Mouse (Mus musculus): Measurements from ENCODE around the gene Sim2.
A peak's percentile ranks its signal among the peaks of the same experiment; 100 is the strongest.

Sim2 gene

GRCm38 (mm10) chr16:94095109-94095822, 10.5 kb downstream of the Sim2 start:
- no peak for DNase-seq (ENCODE audit: low spot score in 2 of 2)

DNA sequence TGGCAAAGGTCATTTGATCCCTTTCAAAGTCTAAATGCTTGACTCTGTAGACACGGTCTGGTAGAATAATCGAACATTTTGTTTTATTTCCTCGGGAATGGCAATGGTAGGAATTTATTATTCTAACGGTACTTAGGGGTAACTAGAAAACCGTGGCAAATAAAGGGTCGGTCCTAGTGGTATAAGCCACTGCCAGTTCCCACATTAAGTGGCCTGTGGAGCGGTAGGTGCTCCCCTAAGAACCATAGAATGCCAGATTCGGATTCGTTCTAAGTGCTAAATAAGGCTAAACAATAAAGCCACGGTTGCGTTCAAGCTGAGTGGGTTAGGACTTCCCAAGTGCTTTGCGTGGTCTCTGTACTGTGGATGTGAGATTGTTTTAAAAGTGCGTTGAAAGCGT, 11.7 kb downstream of the Sim2 start:
- no peak for DNase-seq (ENCODE audit: low spot score in 2 of 2)

DNA sequence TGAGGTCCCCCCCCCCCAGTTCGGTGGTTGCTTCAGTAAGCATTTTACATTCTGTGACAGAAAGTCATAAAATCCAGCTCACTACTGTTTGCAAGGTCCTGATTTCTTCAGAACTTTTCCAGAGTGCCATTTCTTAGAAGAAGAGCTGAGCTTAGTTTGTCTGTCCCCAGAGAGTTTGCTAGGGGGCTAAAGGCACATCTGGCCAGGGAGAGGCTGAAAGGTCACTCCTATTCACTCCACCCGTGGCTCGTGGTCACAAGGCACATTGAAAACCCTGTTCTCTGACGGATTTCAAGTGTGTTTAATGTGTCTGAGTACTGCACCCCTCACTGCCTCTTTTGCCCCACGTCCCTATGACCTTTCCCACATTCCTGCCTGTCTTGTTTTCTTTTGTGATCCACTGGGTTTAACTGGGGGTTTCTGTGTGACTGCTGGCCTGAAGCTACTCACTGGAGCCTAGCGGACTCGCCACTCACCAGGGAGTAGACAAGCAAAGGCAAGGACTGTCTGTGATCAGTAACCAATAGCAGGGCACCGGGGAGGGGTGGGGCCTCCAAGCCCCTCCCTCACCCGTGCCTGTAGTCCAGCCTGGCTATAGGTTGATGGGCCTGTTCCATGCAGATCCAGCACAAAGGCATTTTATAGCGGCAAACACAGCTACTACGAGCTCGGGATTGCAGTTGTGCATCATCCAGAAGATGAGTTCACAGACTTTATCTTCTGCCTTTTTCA, 13.2 kb downstream of the Sim2 start:
- DNase-seq (ENCODE audit: low spot score in 2 of 2): no peak

GRCm38 (mm10) chr16:94113160-94113559, 28.4 kb downstream of the Sim2 start:
- DNase-seq (ENCODE audit: low spot score in 2 of 2): no peak

GRCm38 (mm10) chr16:94114693-94115092, 30.0 kb downstream of the Sim2 start:
- no peak for DNase-seq (ENCODE audit: low spot score in 2 of 2)

- no peak for DNase-seq (ENCODE audit: low spot score in 2 of 2)
Observed at GRCm38 (mm10) chr16:94117333-94117732, 32.6 kb downstream of the Sim2 start.

- no peak for DNase-seq (ENCODE audit: low spot score in 2 of 2)
Observed at GRCm38 (mm10) chr16:94118394-94118793, 33.7 kb downstream of the Sim2 start.

- DNase-seq (ENCODE audit: low spot score in 2 of 2): no peak
Observed at GRCm38 (mm10) chr16:94122347-94122746, 37.6 kb downstream of the Sim2 start.

- DNase-seq (ENCODE audit: low spot score in 2 of 2): no peak
Observed at GRCm38 (mm10) chr16:94123247-94123646, 38.5 kb downstream of the Sim2 start.

GRCm38 (mm10) chr16:94125172-94125981, 40.6 kb downstream of the Sim2 start:
- DNase-seq (ENCODE audit: low spot score in 2 of 2): no peak

- no peak for DNase-seq (ENCODE audit: low spot score in 2 of 2)
Observed at GRCm38 (mm10) chr16:94126200-94126599, 41.5 kb downstream of the Sim2 start.

DNA sequence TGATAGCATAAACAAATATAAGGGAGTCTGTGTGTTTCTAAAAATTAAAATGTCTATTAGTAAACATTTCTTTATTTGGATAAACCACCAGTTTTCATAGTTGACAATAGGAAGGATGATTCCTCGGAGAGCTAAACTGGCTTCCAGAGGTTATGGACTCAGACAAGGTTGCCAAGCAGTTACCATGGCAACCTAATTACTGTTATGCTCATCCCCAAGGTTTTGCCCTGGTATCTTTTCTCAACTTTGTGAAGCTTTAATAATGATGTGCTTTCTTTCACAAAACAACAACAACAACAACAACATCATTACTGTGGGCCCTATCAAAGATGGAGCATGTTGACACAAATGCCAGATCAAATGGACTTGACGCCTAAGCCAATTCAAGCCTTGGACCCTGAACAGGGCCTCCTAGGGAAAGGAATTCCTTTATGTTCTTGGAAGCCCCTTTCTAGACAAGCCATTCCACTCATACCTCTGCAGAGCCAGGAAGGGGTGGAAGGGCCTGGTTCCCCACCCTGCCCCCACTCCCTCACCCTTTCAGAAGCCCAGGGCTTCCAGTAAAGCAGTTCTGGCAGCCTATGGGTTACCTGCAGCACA, 43.6 kb downstream of the Sim2 start:
- DNase-seq (ENCODE audit: low spot score in 2 of 2): no peak

DNA sequence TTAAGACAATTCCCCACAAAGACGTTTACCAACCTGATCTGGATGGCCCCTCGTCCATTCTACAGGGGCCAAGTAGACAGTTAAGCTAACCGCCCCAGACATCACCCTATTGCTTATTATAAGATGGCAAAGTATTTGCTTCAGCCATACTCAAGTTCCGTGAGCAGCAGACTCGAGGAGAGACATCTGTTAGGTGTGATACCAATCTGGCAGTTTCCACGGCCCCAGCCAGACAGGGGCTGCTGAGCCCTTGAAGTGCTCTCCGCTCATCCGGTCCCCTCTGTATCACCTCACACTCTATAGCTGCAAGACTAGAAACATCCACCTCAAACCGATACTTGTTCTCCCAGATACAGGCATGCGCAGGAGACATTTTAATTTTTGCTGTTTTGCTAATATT, 49.5 kb downstream of the Sim2 start:
- no peak for DNase-seq (ENCODE audit: low spot score in 2 of 2)

DNA sequence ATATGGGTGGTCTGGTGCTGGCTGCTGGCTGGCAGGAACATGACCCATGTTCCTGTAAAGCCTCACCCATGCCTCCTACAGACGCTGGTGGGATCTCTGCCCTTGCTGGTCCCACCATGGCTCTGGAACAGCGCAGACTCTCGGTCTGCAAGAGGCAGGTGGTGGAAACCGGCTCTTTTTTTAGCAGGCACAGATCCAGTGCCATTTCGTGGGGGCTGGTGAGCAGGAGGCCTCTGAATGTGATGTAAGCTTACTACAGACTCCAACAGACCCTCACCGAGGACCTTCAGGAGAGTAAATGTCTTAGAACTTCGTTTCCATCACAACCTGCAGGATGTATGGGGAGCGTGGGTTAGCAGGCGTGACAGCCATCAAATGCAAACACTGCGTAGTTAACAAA, 56.0 kb downstream of the Sim2 start:
- DNase-seq (ENCODE audit: low spot score in 2 of 2): no peak

DNA sequence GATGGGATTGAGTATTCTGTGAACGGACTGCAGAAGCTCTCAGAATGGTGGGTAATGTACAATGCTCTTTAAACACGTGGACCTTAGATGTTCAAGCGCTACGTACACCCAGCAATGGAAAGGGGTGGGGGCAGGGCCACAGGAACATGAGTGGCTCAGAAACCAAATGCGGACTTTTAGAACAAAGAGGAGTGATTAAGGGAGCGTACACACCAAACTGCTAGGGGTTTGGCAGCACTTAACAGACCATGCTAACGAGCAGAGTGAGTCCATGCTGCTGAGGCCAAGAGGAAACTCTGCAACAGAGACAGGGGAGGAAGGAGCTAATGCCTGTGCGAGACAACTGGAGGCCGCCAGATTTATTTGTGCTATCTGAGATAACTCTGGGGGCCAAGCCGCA, 58.6 kb downstream of the Sim2 start:
- no peak for DNase-seq (ENCODE audit: low spot score in 2 of 2)

- DNase-seq (ENCODE audit: low spot score in 2 of 2): no peak
Observed at GRCm38 (mm10) chr16:94148139-94148538, 63.4 kb downstream of the Sim2 start.

DNA sequence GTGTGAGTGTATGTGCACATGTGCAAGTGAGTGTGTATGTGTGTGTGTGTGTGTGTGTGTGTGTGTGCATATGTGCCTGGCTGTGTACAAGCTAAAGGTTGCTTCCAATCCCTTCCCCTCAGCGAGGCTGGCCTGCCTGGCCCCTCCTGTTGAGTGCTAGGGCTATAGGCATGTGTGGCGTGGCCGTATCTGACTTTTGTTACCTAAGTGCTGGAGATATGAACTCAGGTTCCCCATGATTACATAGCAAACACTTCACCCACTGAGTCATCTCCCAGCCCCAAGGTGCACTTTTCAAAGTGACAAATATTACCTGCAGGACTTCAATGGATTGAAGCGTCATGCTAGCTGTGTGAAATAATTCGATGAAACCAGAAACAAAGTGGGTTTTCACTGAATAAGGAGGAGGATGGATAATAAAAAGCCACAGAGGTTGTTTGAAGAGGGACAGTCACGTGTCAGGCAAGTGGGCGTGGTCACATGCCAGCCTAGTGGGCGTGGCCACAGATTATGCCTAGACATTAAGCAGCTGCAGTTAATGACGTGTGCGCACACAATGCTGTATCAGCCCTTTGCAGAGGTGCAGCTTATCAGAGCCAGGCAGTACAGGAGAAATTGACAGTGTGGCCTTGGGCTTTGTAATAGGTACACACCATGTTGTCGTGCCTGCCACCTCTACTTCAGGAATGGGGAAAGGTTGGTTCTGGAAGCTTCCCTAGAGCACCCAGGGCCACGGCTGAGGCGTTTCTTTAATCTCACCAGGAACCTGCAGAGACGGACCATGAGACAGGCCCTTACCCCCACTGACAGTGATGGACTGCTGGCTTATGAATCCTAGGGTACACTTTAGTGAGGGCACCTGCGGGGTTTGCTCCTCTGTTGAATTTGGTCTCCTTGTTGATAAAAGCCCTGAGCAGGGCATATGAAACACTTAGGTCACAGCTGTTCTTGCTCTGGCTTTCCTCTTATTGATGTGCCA, 65.7 kb downstream of the Sim2 start:
- DNase-seq (ENCODE audit: low spot score in 2 of 2): no peak

DNA sequence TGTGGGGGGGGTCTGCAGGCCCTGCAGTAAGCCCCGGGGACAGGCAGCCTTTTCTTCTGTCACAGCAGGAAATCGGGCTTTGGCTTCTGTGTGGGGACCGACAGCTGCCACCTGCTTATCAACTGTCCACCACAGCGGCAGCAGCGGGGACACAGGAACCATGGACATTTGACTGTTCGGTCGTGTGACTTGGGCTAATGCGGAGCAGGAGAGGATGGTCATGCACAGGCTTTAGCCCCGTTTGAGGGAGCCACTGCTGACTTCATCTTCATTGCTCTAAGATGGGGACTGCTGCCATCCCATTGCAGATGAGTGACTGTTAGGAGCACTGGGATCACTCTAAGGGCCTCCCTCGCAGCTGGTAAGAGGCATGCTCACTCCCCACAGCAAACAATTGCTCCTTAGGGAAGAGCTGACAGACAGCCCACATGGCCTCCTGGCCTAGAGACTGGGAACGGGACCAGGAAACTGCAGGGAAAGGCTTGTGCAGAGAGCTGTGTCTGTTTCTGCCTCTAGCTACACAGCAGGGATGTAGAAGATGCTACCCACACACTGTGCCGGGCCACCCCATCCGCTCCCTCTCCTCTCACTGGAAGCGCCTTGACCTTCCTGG, 70.4 kb downstream of the Sim2 start:
- DNase-seq (ENCODE audit: low spot score in 2 of 2): peak in 1 of 2 experiments; percentile 13

DNA sequence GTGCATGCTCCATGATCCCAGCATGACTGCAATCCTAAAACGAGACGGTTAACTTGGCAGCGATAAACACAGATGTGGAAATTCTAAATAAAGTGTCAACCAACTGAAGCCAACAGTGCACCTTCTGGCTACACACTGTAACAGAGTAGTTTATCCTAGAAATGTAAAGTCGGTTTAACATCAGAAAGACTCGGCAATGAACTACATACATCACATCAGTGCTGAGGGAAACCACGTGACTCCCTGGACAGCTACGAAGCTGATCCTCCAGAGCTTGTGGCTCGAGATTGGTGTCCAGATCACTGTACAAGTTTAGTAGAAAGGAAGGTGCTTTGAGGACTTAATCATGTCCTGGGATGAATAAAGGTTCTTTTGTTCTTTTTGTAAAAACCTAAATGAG, 73.1 kb downstream of the Sim2 start:
- no peak for DNase-seq (ENCODE audit: low spot score in 2 of 2)

DNA sequence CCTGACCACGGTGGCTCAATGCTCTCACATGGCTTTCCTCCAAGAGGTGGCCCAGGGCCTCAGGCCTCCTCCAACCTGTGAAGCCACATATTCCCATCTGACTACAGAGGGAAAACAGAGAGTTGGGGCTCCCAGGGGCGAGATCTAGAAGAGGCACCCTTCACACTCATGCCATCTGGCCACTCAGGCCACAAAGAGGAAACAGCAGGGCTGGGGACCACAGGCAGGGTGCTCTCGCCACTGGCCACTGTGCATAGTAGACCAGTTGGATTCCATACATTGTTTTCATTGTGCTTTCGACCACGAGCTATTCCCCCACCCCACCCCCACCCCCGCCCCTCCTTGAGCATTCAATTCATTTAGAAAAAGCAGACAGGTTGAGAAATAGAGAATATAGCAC, 77.3 kb downstream of the Sim2 start:
- no peak for DNase-seq (ENCODE audit: low spot score in 2 of 2)

DNA sequence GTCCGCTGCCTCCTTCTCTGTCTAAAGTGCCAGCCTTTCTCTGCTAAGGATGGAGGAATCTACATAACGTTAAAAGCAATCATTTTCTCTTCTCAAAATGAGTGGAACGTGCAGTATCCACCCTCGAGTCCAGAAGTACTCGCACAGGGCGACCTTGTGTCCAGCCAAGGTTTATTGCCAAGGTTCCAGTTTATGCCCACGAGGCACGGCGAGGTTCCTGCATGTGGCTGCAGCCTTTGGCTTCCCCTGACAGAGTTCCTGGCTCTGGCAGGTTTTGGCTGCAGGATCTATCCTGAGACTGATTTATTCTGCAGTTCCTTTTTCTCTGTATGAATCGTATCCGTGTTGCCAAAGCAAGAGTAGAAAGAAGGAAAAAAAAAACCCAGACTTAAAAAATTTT, 78.3 kb downstream of the Sim2 start:
- DNase-seq (ENCODE audit: low spot score in 2 of 2): no peak

Data from frontal cortex, postnatal 25 days (tissue).